Mouse (Mus musculus) neutrophil, adult 83 days (primary cell): ENCODE data around the gene Ergic2. TPM values are rescaled to one million over a fixed set of nuclear protein-coding genes. Genes with fewer than 3 reads are reported as not detected.

ENCODE experiments used
- total RNA-seq, 2 experiments: library from RNA; stranded (reverse); gene quantifications; one replicate each; pipeline ENCODE4 v1.2.4; 2023

Gene Ergic2
- 10 to 100 TPM; 51.0 to 51.9 TPM for total RNA-seq

DNA sequence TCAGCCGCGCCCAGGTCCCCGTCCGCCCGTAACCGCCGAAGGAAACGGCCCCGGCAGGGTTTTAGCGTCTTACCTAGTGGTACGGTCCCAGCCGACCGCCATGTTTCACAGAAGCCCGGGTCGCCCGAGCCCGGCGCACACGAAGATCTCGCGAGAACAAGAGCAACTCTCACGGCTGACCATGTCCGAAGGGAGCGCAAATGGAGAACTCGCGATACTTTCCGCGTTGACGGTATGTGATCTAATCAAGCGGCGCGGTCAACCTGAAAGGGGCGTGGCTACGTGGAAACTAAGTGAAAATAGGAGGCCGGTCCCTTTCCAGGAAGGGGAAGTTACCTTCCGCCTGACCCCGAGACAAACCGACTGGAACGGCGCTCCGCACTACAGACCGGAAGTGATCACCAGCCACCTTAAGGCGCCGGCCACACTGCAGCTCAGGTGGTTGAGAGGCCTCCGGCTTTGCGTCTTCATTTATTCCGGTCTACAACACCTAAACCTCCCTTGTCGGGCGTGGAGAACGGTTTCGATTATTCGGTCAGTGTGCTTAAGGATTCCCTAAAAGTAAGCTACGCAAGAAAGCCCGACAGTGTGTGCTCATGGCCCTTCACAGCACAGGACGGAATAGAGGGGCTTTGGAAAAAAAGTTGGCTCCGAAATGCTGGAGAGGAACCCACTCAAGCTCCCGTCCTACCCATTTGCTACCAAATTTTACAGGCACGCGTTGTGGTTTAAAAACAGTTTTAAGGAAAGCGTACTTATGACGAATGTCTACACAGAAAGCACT lies at the start of gene Ergic2:
Gene Ergic2 (minus strand): TSS at position 478 of the 784 bp plus-strand sequence.

Other genes starting within 250 kb of the Ergic2 start
- 1 to 10 TPM; 6.4 to 7.6 TPM for gene Far2, start 165.1 kb downstream of the Ergic2 start, total RNA-seq
- under 1 TPM; 0.13 to 0.22 TPM for gene Tmtc1, start 232.0 kb upstream of the Ergic2 start, total RNA-seq